Mouse (Mus musculus) cerebellum, postnatal 4 days (tissue): Measurements from ENCODE around the gene Hcrtr1.
A peak's percentile ranks its signal among the peaks of the same experiment; 100 is the strongest.

Experiments
- DNase-seq, 2 experiments: peaks; one replicate each; pipeline ENCODE4 v3.0.0; 2022; ENCODE audit warnings: low spot score in 2 of 2, mixed read lengths in 1 of 2

Gene Hcrtr1

DNA sequence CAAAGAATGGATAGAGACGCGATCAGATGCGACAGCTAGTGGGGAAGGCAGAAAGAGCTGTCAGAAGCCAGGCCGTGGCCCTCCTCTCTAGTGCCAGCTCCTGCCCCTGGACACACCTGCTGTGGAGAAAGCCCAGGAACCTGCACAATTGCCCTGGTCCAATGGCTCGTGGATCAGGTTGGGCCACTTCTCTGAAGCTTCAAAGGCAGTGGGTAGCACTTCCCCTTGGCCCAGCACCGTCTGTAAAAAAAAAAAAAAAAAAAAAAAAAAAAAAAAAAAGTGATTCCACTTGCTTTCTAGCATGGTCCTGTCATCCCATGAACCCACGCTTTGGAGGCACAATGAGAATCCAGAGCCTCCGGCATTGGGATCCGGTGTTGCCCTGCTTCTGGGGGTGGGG is 28.7 kb upstream of the Hcrtr1 start:
- no peak for DNase-seq

DNA sequence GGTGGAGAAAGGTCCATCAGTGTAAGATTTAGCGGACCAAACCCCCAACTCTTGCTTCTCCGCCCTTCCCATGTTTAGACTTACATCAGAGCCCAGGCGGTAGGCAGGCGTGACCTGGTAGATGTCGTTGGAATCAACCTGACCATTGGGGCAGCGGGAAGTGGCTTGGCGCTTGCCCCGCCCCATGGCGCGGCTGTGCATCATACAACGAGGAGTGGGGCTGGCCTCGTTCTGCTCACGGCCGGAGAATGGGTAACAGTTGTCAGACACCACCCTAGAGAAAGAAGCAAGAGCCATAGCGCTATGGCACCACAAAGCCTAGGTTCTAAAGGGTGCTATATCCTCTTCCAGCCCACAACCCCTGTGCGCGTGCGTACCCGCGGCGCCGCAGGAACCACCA is 28.2 kb upstream of the Hcrtr1 start:
- no peak for DNase-seq

DNA sequence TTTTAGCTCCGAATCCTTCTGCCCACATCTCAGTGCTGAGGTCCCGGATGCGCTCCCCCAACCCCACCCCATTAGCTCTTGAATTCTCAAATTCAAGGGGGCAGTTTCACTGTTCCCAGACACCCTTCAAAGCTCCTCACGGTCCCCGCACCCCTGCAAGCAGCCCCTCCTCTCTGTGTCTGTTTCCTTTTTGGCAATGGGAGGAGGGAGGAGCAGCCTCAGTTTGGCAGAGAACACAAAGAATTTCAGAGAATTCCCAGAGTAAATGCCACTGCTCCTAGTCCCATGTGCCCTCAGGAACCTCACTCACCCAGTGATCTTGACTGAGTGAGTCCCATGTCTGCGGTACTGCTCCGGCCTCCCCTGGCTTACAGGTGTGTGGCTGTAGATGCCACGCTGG is 27.4 kb upstream of the Hcrtr1 start:
- no peak for DNase-seq

DNA sequence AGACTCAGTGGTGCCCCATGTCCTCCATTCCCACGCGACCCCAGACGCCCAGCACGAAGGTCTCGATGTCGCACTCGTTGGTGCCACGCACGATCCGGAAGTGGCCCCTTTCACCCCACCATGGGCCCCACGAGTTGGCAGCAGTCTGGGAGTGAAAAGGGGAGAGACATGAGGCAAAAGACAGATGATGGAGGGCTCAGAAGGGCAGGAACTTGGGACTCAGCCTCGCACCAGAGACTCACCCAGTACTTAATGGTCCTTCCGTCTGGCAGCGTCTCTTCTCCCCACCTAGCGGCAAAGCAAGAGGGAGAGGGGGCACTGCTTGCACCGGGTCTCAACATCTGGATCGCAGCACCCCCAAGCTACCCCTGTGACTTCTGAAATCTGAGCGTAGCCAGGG is 26.9 kb upstream of the Hcrtr1 start:
- no peak for DNase-seq

- DNase-seq = no peak
Measured at GRCm38 (mm10) chr4:130164121-130164520, 25.0 kb upstream of the Hcrtr1 start.

DNA sequence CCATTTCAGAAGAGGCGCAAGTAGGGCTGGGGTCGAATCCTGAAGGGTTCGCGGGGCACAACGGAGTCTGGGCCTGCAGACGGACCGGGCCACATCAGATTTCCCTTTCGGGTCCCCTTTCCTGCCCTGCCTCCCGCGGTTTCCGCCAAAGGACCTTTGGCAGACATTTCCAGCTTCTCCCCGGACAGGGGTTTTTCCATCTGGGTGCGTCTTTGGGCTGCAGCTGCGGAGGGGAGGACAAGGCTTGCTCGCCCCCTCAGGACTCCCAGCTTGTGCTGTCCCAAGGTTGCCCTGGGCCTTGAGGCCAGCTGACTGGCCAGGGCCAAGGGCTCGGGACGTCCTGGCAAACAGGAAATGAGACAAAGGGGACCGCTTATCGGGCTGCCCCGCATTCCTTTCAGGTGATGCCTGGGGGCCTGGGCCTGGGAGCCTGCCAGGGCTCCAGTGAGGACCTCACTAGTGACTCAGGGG is 24.3 kb upstream of the Hcrtr1 start:
- no peak for DNase-seq

GRCm38 (mm10) chr4:130161349-130161748 is 22.2 kb upstream of the Hcrtr1 start:
- no peak for DNase-seq

GRCm38 (mm10) chr4:130156812-130157371 is 17.7 kb upstream of the Hcrtr1 start:
- no peak for DNase-seq

- DNase-seq = no peak
Measured at GRCm38 (mm10) chr4:130154250-130154649, 15.1 kb upstream of the Hcrtr1 start.

DNA sequence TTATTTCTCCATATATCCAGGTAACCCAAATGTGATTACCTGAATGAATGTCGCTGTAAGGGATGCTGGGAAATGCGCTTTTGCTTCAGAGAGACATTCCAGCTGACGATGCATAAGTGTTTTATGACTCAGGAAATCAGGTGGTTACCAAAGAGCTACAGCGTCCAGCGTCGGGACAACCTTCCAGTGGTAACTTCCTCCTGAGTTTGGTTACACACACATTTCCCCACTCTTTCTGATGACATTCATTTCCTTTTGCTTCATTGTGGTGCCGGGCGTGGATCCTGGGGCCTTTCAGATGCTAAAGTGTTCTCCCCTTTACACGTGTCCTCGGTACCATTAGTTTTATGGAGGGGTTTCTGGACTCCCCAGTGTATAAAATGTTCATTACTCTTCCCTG is 9.2 kb upstream of the Hcrtr1 start:
- no peak for DNase-seq

DNA sequence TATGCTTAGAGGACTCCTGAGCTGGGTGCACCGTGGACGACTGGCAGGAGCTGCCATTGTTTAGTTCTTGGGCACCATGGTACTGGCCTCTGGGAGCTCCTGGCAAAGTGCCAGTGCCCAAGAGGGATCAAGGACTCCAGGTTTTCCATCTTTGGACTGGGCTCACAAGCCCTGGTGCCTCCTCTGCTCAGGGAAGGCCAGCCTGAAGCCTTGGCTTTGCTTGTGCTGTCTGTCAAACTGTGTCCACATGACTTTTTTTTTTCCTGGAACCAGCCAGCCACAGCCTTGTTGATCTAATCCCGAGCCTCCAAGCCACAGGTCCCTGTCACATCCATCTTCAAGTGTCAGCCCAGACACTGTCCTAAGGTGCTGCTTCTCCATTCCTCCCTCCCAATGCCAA is 2.6 kb upstream of the Hcrtr1 start:
- DNase-seq = no peak

DNA sequence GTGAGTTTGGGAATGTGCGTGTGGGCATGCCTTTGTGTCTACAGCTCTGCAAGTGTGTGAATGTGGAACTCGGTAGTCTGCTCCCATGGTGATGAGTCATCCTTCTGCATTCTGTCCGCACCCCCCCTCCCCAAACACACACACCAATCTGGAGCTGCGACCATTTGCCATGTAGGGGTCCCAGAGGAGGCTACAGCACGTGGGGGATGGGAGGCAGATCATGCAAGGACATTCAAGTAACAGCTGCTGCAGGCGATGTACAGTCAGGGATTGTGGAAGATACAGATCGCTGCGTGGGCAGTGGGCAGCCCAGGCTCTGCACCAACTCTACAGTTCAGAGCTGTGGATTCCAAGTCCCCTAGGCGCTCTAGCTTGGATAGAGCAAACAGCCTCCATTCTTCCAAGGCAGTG is 1.8 kb upstream of the Hcrtr1 start:
- peak in 1 of 2 experiments; percentile 40 for DNase-seq

DNA sequence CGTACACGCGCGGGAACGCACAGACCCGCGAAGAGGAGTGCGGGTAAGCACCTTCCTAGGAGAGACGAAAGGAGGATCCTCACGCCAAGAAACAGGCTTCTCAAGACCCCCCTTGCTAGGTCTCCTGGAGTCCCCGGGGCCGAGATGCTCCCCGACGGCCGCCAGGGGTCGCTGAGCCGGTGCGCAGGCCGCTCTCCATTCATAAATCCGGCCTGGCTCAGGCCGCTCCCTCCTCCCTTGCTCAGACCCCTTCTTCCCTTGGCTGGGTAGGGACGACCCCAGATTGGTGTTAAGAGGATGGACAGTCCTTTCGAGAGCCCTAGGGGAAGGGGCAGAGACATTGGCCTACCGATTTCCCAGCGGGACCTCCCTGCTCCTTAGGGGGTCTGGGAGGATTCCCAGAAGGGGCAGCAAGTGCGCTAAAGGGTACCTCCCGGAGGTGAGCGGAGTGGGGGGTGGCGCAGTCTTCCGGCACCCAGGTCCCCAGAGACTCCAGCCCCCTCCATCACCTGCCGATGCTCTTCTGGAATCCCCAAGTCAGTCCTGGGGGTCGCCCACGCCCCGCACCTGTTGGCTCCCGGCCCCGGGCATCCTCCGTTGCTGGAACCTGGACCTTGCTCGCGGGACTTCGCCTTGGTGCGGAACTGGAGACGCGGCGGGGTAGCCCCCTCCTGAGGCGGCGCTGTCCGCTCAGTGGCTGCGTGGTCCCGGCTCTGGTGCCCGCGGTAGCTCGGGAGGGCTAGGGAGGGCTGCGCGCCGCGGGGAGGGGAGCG is 532 bp downstream of the Hcrtr1 start:
- peak; percentile 70 to 87 for DNase-seq

DNA sequence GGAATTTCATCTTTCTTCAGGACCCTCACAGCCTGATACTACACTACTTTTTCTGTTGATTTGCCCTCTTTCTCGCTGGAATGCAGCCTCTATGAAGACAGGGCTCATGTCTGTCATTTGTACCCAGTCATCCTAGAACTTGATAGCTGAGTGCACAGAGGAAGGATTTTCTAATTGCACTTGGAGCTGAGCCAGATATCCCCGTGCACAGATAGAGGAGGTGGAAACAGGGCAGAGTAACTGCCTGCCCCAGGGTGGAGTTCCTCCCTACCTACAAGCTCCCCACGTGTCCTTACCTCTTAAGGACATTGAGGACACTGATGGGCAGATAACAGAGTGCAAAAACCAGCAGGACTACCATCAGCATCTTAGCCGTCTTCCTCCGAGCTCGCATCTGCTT is 5.8 kb downstream of the Hcrtr1 start:
- DNase-seq = no peak

GRCm38 (mm10) chr4:130131448-130132105 is 7.6 kb downstream of the Hcrtr1 start:
- no peak for DNase-seq

GRCm38 (mm10) chr4:130130641-130131350 is 8.4 kb downstream of the Hcrtr1 start:
- DNase-seq = no peak

- DNase-seq = no peak
Measured at GRCm38 (mm10) chr4:130130082-130130481, 9.1 kb downstream of the Hcrtr1 start.

- no peak for DNase-seq
Measured at GRCm38 (mm10) chr4:130128907-130129306, 10.3 kb downstream of the Hcrtr1 start.

DNA sequence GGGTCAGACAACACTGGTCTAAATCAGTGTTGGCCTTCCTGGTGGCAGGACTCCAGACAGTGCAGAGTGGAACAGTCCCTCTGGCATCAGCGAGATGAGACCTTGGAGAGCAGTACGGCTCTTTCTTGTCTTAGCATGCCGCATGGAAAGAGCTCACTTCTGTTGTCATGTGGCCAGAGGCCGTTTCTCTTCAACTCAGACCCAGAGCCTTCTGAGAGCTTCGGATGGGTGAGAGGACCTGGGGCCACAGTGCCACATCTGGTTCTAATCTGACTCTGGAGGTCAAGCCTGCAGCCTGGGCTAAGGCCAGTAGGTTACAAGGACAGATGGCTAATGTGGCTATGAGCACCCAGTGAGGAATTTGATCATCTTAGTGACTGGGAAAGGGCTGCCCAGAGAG is 13.2 kb downstream of the Hcrtr1 start:
- no peak for DNase-seq

DNA sequence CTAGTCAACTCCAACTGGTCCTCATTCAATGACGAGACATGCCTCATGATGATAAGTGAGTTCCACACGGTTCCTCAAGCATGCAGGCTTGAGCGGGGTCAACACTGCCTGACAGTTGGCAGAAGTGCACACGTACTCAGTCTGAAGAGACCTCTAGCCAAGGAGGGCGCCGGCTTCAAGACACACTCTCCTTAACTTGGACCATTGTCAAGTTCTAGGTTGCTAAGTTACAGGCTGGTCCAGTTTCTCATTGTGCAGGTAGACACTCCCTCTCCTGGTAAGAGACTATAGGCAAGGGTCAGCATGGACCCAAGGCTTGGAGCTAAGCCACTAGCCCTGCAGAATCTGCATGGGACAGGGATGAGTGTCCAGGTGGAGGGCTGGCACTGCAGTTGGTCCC is 14.0 kb downstream of the Hcrtr1 start:
- no peak for DNase-seq

DNA sequence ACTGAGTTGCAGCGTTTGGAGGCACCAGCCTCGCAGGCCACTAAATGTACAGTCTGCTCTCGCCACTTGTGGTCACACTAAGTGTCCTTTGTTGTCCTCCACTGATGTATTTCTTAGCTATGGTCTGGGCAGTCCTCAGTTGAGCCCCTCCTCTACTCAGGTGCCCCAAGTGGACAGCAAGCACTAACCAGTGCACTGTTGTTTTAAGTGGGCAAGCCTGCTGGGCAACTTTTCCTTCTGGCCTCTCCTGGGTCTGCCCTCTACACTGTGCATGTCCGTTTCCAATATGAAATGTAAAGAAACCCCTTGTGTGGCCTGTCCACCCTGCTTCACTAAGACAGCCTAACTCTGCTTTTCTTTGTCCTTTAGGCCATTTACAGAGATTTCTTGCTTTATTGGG is 15.0 kb downstream of the Hcrtr1 start:
- DNase-seq = no peak

DNA sequence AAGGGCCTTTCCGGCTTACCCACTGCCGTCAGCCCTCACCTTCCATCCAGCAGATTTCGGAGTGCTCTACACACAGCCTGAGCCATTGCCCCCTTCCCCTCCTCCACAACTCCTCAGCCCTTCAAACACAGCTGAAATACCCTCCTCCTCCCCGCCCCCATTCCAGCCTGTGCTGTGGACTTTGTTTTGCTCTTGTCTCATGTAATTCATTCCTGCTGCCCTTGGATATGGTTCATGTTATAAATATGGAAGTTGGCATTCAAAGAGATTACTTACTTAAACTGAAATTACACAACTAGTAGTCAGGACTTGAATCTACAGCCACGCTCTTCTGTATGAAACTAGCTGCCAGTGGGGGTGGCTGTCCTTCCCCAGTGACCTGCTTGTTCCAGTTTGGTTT is 16.1 kb downstream of the Hcrtr1 start:
- DNase-seq = no peak
